Mouse (Mus musculus) heart, embryonic 10.5 days (tissue): ENCODE results near the gene Pde11a. TPM values are rescaled to one million over a fixed set of nuclear protein-coding genes. Genes with fewer than 3 reads are reported as not detected.

Experiments used
- DNase-seq: peaks from one replicate; pipeline ENCODE4 v3.0.0-alpha.2; 2017; ENCODE audit warnings: low spot score
- H3K27ac ChIP-seq: fragments of 300-500 bp; sonication (generic); 2 replicates; pipeline ENCODE4 v1.5.1; 2016; ENCODE audit warnings: mild to moderate bottlenecking
- H3K27me3 ChIP-seq: fragments of 300-500 bp; sonication (generic); 2 replicates; pipeline ENCODE4 v1.6.1; 2016; ENCODE audit warnings: mild to moderate bottlenecking; ENCODE audit not compliant: poor library complexity, insufficient read depth, severe bottlenecking
- H3K36me3 ChIP-seq: fragments of 300-500 bp; sonication (generic); 2 replicates; pipeline ENCODE4 v1.6.1; 2016; ENCODE audit warnings: mild to moderate bottlenecking, moderate library complexity
- H3K4me1 ChIP-seq: fragments of 300-500 bp; sonication (generic); 2 replicates; pipeline ENCODE4 v1.6.1; 2016; ENCODE audit warnings: mild to moderate bottlenecking
- H3K4me3 ChIP-seq: fragments of 300-500 bp; sonication (generic); 2 replicates; pipeline ENCODE4 v1.5.1; 2016; ENCODE audit warnings: mild to moderate bottlenecking, moderate library complexity
- H3K9me3 ChIP-seq: fragments of 300-500 bp; sonication (generic); 2 replicates; pipeline ENCODE4 v1.6.1; 2016; ENCODE audit warnings: mild to moderate bottlenecking, moderate library complexity
- WGBS: fragments of 180-500 bp; shearing (Covaris S2); methylation state at CpG from one replicate; pipeline ENCODE4 v1.1.7; 2016; 5-methylcytosine and 5-hydroxymethylcytosine counted together
- polyA plus RNA-seq: library from polyadenylated mRNA; unstranded; fragments of >200 nt; fragmentation: Nextera tagmentation; extraction: Ambion mirVana; gene quantifications from 2 replicates; pipeline ENCODE4 v1.2.1, GENCODE M21; 2016

Gene Pde11a
- polyA plus RNA-seq, 1 experiment from 2014 or later: 0.62 TPM

DNA sequence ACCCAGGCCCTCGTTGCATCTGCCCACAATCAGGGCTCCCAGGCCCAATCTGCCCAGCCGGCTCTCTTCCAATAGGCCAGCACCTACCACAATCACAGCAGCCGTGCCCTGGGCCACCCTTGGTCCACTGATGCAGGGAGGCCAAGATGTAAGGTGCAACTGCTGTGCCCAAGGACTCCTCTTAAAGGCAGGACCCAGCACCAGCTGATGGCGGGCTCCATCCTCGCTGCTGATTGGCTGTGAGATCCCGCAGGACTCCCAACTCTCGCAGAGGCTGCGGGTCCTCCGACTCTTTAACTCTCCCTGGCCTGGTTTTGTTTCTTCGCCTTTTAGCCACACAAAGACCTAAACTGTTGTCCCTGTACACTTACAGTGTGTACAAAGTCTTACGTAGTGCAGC lies 21.7 kb upstream of the Pde11a start, which contains the start of gene Cyct:
Gene Cyct, minus strand, starts transcription at position 225 of the 400 bp plus-strand sequence.
- no peaks in the 10 kb centered on the region for H3K36me3 ChIP-seq
- H3K4me3 ChIP-seq: no peak within 1 kb of the TSS
- H3K9me3 ChIP-seq: no peaks in the 10 kb centered on the region
- H3K27me3 ChIP-seq: no peaks in the 10 kb centered on the region
- no peaks in the 10 kb centered on the region for H3K4me1 ChIP-seq
- 80% methylated on average over 11 of the region's 11 CpGs for WGBS
- no peak within 1 kb of the TSS for H3K27ac ChIP-seq
- no peak for DNase-seq

DNA sequence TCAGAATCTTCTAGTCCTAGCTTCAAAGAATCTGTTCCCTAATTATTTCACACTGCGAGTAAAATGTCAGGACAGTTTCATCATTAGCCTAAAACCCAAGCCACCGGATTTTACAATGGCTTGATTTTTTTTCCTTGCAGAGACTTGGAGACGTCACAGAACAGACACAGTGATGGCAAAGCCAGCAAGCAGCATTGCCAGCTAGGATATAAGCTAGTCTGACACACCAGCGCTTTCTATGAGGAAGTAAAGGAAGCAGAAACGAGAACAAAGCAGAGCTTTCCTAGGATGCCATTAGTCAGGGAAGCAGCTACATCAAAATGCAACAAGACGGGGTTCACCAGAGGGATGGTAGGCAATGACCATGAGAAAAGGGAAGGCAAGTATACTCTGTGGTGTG lies 9.3 kb upstream of the Pde11a start:
- H3K9me3 ChIP-seq: no peaks in the 10 kb centered on the region
- no peak overlapping the region for H3K4me3 ChIP-seq
- WGBS: 75% methylated on average over 6 of the region's 6 CpGs
- no peaks in the 10 kb centered on the region for H3K27me3 ChIP-seq
- H3K36me3 ChIP-seq: no peaks in the 10 kb centered on the region
- H3K27ac ChIP-seq: no peak overlapping the region
- H3K4me1 ChIP-seq: no peaks in the 10 kb centered on the region
- no peak for DNase-seq

DNA sequence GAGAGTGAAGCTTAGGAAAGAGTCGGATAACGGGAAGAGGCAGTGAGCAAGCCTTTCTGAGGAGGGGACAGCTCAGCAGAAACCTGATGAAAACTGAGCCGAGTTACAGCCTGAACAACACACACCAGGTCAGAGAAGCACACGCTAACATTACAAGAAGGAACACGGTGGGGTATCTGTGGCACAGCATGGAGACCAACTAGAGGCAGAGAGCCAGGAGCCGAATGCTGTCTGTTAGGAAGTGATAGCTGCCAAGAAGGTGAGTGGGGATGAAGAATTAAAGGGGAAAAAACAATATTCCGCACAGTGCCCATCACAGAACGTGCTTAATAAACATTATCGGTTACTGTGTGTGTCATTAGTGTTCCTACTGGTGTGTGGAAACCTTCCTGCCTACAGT lies 3.6 kb upstream of the Pde11a start:
- Histone ChIP-seq H3K36me3 (no peaks in the 10 kb centered on the region), H3K27ac (no peak overlapping the region), H3K4me1 (peaks cover 12% of the 10 kb centered on the region), H3K4me3 (no peak overlapping the region), H3K9me3 (no peaks in the 10 kb centered on the region), H3K27me3 (peaks cover 32% of the 10 kb centered on the region)
- 83% methylated on average over 9 of the region's 9 CpGs for WGBS
- DNase-seq: no peak

DNA sequence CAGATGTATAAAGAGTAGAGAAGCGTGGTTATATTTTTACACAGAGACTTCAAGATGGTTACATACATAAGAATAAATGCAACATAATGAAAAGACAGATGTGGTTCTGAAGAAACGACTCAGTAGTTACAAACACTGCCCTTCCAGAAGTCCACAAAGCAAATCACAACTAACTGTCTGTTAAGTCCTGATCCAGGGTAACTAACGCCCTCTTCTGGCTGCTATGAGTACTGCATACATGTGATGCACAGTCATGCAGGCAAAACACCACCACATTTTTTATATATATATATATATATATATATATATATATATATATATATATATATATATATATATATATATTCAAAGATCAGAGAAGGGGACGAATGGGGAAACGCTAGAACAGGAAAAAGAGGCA lies 4.0 kb downstream of the Pde11a start:
- 78% methylated on average over 5 of the region's 5 CpGs for WGBS
- H3K4me3 ChIP-seq: no peak overlapping the region
- H3K9me3 ChIP-seq: no peaks in the 10 kb centered on the region
- H3K27ac ChIP-seq: no peak overlapping the region
- no peaks in the 10 kb centered on the region for H3K36me3 ChIP-seq
- H3K4me1 ChIP-seq: peaks cover 18% of the 10 kb centered on the region
- no peak for DNase-seq
- H3K27me3 ChIP-seq: peaks cover 29% of the 10 kb centered on the region

GRCm38 (mm10) chr2:76332161-76332805 lies 6.3 kb downstream of the Pde11a start:
- WGBS: 55% methylated on average over 11 of the region's 11 CpGs
- Histone ChIP-seq H3K4me3 (no peak overlapping the region), H3K36me3 (no peaks in the 10 kb centered on the region), H3K27me3 (peaks cover 6% of the 10 kb centered on the region; the same call in 1 of the 2 replicates), H3K4me1 (peaks cover 6% of the 10 kb centered on the region; the same call in 1 of the 2 replicates), H3K9me3 (no peaks in the 10 kb centered on the region), H3K27ac (no peak overlapping the region)
- no peak for DNase-seq

GRCm38 (mm10) chr2:76330081-76330480 lies 8.5 kb downstream of the Pde11a start:
- DNase-seq: no peak
- 81% methylated on average over 5 of the region's 5 CpGs for WGBS

DNA sequence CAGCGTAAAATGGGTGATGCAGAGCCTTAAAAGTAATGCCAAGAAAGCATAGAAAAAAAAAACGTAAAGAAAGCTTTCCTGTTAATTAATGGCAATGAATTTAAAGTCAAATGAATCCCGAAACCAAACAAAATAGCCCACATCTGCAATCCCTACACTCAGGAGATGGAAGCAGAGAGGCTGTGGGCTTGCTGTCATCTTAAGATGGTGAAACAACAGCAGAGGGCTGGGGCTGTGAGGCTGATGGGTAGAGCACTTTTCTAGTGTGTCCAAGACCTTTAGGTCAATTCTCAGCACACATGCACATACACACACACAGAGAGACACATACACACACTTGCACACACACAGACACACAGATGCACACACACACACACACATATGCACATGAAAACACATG lies 12.4 kb downstream of the Pde11a start:
- Histone ChIP-seq H3K4me3 (no peak overlapping the region), H3K9me3 (no peaks in the 10 kb centered on the region), H3K27ac (no peak overlapping the region), H3K36me3 (no peaks in the 10 kb centered on the region), H3K27me3 (no peaks in the 10 kb centered on the region), H3K4me1 (no peaks in the 10 kb centered on the region)
- WGBS: 82% methylated on average over 3 of the region's 3 CpGs
- DNase-seq: no peak

More at GRCm38 (mm10) chr2:76330081-76330480, 8.5 kb downstream of the Pde11a start:
- no peaks in the 10 kb centered on the region for H3K9me3 ChIP-seq
- H3K4me1 ChIP-seq: peaks cover 6% of the 10 kb centered on the region; the same call in 1 of the 2 replicates
- no peaks in the 10 kb centered on the region for H3K27me3 ChIP-seq
- H3K36me3 ChIP-seq: no peaks in the 10 kb centered on the region
- H3K4me3 ChIP-seq: no peak overlapping the region
- no peak overlapping the region for H3K27ac ChIP-seq

- no peak for DNase-seq
- WGBS: 82% methylated on average over 5 of the region's 5 CpGs
- no peaks in the 10 kb centered on the region for H3K36me3 ChIP-seq
- H3K9me3 ChIP-seq: no peaks in the 10 kb centered on the region
- H3K4me1 ChIP-seq: no peaks in the 10 kb centered on the region
- H3K27ac ChIP-seq: no peak overlapping the region
- H3K4me3 ChIP-seq: no peak overlapping the region
- H3K27me3 ChIP-seq: no peaks in the 10 kb centered on the region
Observed at GRCm38 (mm10) chr2:76324463-76324862, 14.1 kb downstream of the Pde11a start.

DNA sequence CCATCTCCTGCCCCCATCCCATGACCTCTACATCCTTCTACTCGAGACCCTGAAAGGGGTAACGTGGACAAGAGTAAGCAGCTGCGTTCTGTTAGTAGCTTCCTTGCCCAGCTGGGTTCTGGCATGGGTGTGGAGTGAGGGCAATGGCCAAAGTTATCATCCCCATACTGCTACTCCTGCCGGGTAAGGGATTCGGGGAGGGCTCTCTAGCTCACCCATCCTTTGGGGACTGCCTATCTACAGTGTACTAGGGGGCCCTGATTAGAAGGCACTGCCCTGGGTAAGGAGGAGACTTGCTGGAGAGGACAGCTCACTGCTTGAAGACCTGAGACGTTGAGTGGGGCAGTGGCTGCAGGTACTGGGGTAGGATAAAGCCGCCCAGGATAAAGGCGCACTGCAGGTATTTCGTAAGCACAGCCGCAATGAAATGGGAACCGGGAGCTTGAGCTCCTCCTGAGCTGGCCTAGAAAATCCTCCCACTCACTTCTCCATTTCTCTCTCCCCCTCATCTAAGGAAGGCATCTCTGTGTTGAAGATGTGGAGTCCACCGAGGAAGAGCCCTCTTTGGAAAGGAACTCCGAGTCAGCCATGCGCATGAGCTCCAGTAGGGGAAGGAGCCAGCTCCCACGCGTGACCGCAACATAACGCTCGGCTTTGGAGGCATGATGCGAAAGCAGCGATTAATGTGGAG lies 15.2 kb downstream of the Pde11a start:
- H3K4me3 ChIP-seq: no peak overlapping the region
- H3K9me3 ChIP-seq: no peaks in the 10 kb centered on the region
- no peaks in the 10 kb centered on the region for H3K4me1 ChIP-seq
- no peak overlapping the region for H3K27ac ChIP-seq
- H3K27me3 ChIP-seq: no peaks in the 10 kb centered on the region
- DNase-seq: no peak
- WGBS: 83% methylated on average over 21 of the region's 21 CpGs
- no peaks in the 10 kb centered on the region for H3K36me3 ChIP-seq

GRCm38 (mm10) chr2:76320336-76320735 lies 18.2 kb downstream of the Pde11a start:
- Histone ChIP-seq H3K27ac (no peak overlapping the region), H3K27me3 (no peaks in the 10 kb centered on the region), H3K4me1 (no peaks in the 10 kb centered on the region), H3K9me3 (no peaks in the 10 kb centered on the region), H3K36me3 (no peaks in the 10 kb centered on the region), H3K4me3 (no peak overlapping the region)
- no peak for DNase-seq
- 77% methylated on average over 6 of the region's 6 CpGs for WGBS

- H3K27me3 ChIP-seq: no peaks in the 10 kb centered on the region
- no peaks in the 10 kb centered on the region for H3K36me3 ChIP-seq
- no peak overlapping the region for H3K4me3 ChIP-seq
- H3K27ac ChIP-seq: no peak overlapping the region
- no peaks in the 10 kb centered on the region for H3K4me1 ChIP-seq
- no peaks in the 10 kb centered on the region for H3K9me3 ChIP-seq
- 81% methylated on average over 6 of the region's 6 CpGs for WGBS
- DNase-seq: no peak
Observed at GRCm38 (mm10) chr2:76319231-76319630, 19.3 kb downstream of the Pde11a start.

- Histone ChIP-seq H3K36me3 (no peaks in the 10 kb centered on the region), H3K27me3 (no peaks in the 10 kb centered on the region), H3K27ac (no peak overlapping the region), H3K9me3 (no peaks in the 10 kb centered on the region), H3K4me1 (no peaks in the 10 kb centered on the region), H3K4me3 (no peak overlapping the region)
- DNase-seq: no peak
- WGBS: 85% methylated on average over 3 of the region's 3 CpGs
Observed at GRCm38 (mm10) chr2:76287671-76288070, 50.9 kb downstream of the Pde11a start.

GRCm38 (mm10) chr2:76286288-76286740 lies 52.3 kb downstream of the Pde11a start:
- no peak for DNase-seq

More at GRCm38 (mm10) chr2:76286288-76286740, 52.3 kb downstream of the Pde11a start:
- H3K4me3 ChIP-seq: no peak overlapping the region
- no peaks in the 10 kb centered on the region for H3K27me3 ChIP-seq
- no peaks in the 10 kb centered on the region for H3K9me3 ChIP-seq
- no peaks in the 10 kb centered on the region for H3K36me3 ChIP-seq
- H3K4me1 ChIP-seq: no peaks in the 10 kb centered on the region
- H3K27ac ChIP-seq: no peak overlapping the region
- WGBS: 60% methylated on average over 4 of the region's 4 CpGs
